Mouse (Mus musculus) heart, postnatal 0 days (tissue): ENCODE data around the gene Foxn3.

Source experiments
- CTCF ChIP-seq: IDR thresholded peaks from 2 replicates; pipeline ENCODE4 v1.5.1; 2016; ENCODE audit warnings: antibody characterized with exemption, control low read depth, low read depth
- EP300 ChIP-seq: IDR thresholded peaks from 2 replicates; pipeline ENCODE4 v1.6.1; 2016; ENCODE audit warnings: antibody characterized with exemption, low read depth

DNA sequence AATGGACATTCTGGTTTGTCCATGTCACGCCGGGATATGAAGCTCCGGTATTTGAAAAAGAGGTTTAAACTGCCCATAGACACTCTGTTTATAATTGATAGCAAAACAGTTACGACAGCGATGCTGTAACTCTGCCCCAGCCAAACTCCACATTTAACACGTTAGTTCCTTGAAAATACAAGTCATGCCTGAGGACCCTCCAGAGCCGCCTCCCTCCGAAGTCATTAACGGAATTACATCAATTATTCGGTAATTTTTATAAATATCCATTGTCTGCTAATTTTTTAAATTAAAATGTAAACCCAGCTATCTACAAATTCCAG lies 554 bp downstream of the Foxn3 start:
- TF ChIP-seq CTCF (no peak), EP300 (no peak)
